Mouse (Mus musculus) brain, embryonic 14.5 days (tissue): Measurements from ENCODE around the gene Xylt1.

ENCODE experiments used
- CTCF ChIP-seq: fragments of 200-500 bp; IDR thresholded peaks from 2 replicates; pipeline ENCODE4 v1.5.1; 2012; ENCODE audit warnings: inconsistent platforms, mild to moderate bottlenecking, moderate library complexity, borderline replicate concordance; ENCODE audit not compliant: insufficient read depth, insufficient read length; ENCODE audit errors: extremely low read depth
- POLR2A ChIP-seq: fragments of 200-500 bp; IDR thresholded peaks from 2 replicates; pipeline ENCODE4 v1.6.1; 2012; ENCODE audit warnings: mild to moderate bottlenecking, inconsistent platforms, borderline replicate concordance; ENCODE audit not compliant: poor library complexity, insufficient read depth, insufficient read length, severe bottlenecking; ENCODE audit errors: extremely low read depth

DNA sequence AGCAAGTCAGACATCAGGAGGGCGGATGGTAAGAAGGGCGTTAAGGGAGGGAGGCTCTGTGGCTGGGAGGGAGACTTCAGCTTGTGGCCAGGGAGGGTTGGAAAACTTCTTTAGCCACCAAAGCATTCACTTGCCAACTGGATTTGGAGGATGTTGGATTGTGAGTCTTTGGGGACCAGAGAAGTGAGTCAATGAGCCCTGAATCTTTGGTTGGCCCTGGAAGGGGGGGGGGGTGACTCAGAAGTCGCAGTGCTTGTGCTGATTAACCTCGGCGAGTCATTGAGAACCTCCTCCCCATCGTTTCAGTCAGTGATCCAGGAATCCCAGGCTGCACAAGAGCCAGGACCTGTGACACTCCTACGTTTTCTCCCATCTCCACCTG, 752 bp upstream of the Xylt1 start:
- TF ChIP-seq POLR2A (no peak), CTCF (no peak)
